Mouse (Mus musculus): Measurements from ENCODE around the gene Hps4. TPM values are rescaled to one million over a fixed set of nuclear protein-coding genes. Genes with fewer than 3 reads are reported as not detected.

Hps4 gene
- polyA plus RNA-seq, 1 experiment: 30.6 TPM

- TF ChIP-seq GATA1 (IDR thresholded peaks at IDR 0.05; ENCODE audit: low read length): no peak
Measured at GRCm38 (mm10) chr5:112376111-112376510, 33.2 kb downstream of the Hps4 start.

GRCm38 (mm10) chr5:112377380-112377779, 34.5 kb downstream of the Hps4 start:
- no peak for TF ChIP-seq GATA1 (IDR thresholded peaks at IDR 0.05; ENCODE audit: low read length)

GRCm38 (mm10) chr5:112378716-112379115, 35.8 kb downstream of the Hps4 start:
- no peak for TF ChIP-seq GATA1 (IDR thresholded peaks at IDR 0.05; ENCODE audit: low read length)

GRCm38 (mm10) chr5:112381154-112381553, 38.3 kb downstream of the Hps4 start:
- TF ChIP-seq GATA1 (IDR thresholded peaks at IDR 0.05; ENCODE audit: low read length): no peak

GRCm38 (mm10) chr5:112382042-112382441, 39.2 kb downstream of the Hps4 start:
- TF ChIP-seq GATA1 (IDR thresholded peaks at IDR 0.05; ENCODE audit: low read length): no peak

GRCm38 (mm10) chr5:112382641-112383330, 39.9 kb downstream of the Hps4 start:
- no peak for TF ChIP-seq GATA1 (IDR thresholded peaks at IDR 0.05; ENCODE audit: low read length)

GRCm38 (mm10) chr5:112384805-112385472, 42.1 kb downstream of the Hps4 start:
- TF ChIP-seq GATA1 (IDR thresholded peaks at IDR 0.05; ENCODE audit: low read length): no peak

GRCm38 (mm10) chr5:112385973-112386372, 43.1 kb downstream of the Hps4 start:
- no peak for TF ChIP-seq GATA1 (IDR thresholded peaks at IDR 0.05; ENCODE audit: low read length)

GRCm38 (mm10) chr5:112389352-112389751, 46.5 kb downstream of the Hps4 start:
- no peak for TF ChIP-seq GATA1 (IDR thresholded peaks at IDR 0.05; ENCODE audit: low read length)

GRCm38 (mm10) chr5:112391002-112391401, 48.1 kb downstream of the Hps4 start:
- TF ChIP-seq GATA1 (IDR thresholded peaks at IDR 0.05; ENCODE audit: low read length): no peak

- TF ChIP-seq GATA1 (IDR thresholded peaks at IDR 0.05; ENCODE audit: low read length): no peak
Measured at GRCm38 (mm10) chr5:112391676-112392323, 48.9 kb downstream of the Hps4 start.

- TF ChIP-seq GATA1 (IDR thresholded peaks at IDR 0.05; ENCODE audit: low read length): no peak
Measured at GRCm38 (mm10) chr5:112393741-112394414, 51.0 kb downstream of the Hps4 start.

GRCm38 (mm10) chr5:112394415-112394763, 51.5 kb downstream of the Hps4 start:
- no peak for TF ChIP-seq GATA1 (IDR thresholded peaks at IDR 0.05; ENCODE audit: low read length)

- TF ChIP-seq GATA1 (IDR thresholded peaks at IDR 0.05; ENCODE audit: low read length): no peak
Measured at GRCm38 (mm10) chr5:112394779-112395443, 52.0 kb downstream of the Hps4 start, which contains the start of gene Asphd2. Asphd2 (minus strand) TSS chr5:112394866.

GRCm38 (mm10) chr5:112396066-112396465, 53.2 kb downstream of the Hps4 start:
- TF ChIP-seq GATA1 (IDR thresholded peaks at IDR 0.05; ENCODE audit: low read length): no peak

Measured in G1E-ER4 (cell line).